Mouse (Mus musculus): ENCODE measurements at regions not wholly inside any gene's neighbourhood (a gene's known extent, or its start where the extent isn't known, plus 50 kb on each side); places are given as distances from the start of the nearest gene placed in this dataset.

DNA sequence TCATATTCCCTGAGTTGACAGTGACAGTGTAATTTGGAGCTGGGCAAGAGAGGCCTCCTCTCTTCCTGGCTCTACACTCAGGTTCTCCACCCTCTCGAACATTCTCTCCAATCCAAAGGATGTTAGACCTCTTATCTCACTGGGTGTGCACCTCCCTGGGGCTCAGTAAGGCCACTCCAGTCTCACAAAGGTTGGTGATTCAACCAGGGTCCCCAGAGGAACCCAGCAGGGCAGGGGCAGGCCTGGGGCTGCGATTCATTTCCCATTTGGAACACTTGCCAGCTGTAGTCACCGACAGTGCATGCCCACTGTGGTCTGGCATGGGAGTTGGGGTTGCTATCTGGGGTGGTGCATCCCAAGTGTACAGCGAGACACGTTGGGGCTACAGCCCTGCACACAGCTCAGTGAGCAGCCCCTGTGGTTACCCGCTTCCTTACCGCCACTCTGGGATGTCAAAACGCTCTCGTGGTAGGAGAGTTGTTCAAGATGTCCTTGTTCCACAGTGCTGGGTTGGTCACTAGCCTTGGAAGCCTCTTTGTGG, 94.7 kb upstream of the 1600014C23Rik start:
- Histone ChIP-seq H3K9me3 (peaks cover 17% of the 10 kb centered on the region), H3K27ac (replicated peaks) (no peak overlapping the region), H3K4me1 (replicated peaks) (peaks cover 7% of the 10 kb centered on the region), H3K4me3 (no peak overlapping the region), H3K27me3 (no peaks in the 10 kb centered on the region), H3K4me2 (no peak overlapping the region), H3K9ac (no peak overlapping the region), H3K36me3 (no peaks in the 10 kb centered on the region)
- 72% methylated on average over 9 of the region's 9 CpGs for WGBS
- ATAC-seq (ENCODE audit: low read depth) = no peak

DNA sequence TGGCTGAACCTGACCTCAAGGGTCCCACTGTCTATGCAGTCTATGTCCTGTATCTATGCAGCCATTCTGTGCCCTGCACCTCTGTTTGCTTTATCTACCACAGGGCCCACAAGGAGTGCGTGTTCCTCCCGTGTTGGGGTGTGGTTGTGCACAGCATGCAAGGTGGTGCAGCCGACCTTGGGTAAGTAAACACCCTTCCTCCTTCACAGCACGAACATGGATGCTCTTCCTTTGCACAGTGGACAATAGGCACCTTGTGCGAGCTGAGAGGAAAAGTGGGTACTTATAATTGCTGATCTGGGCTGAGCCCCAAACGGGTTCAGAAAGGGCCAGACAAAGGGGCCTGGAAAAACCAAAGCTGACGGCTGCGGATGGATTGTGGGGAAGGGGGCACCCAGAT, 91.3 kb upstream of the 1600014C23Rik start:
- no peaks in the 10 kb centered on the region for H3K27me3 ChIP-seq
- no peak overlapping the region for H3K9ac ChIP-seq
- H3K4me2 ChIP-seq = no peak overlapping the region
- no peak for ATAC-seq (ENCODE audit: low read depth)
- no peaks in the 10 kb centered on the region for H3K36me3 ChIP-seq
- no peak overlapping the region for H3K4me3 ChIP-seq
- 59% methylated on average over 8 of the region's 8 CpGs for WGBS
- peaks cover 7% of the 10 kb centered on the region for H3K4me1 ChIP-seq (replicated peaks)
- peaks cover under 1% of the 10 kb centered on the region; the same call in 1 of the 2 replicates for H3K9me3 ChIP-seq
- no peak overlapping the region for H3K27ac ChIP-seq (replicated peaks)

DNA sequence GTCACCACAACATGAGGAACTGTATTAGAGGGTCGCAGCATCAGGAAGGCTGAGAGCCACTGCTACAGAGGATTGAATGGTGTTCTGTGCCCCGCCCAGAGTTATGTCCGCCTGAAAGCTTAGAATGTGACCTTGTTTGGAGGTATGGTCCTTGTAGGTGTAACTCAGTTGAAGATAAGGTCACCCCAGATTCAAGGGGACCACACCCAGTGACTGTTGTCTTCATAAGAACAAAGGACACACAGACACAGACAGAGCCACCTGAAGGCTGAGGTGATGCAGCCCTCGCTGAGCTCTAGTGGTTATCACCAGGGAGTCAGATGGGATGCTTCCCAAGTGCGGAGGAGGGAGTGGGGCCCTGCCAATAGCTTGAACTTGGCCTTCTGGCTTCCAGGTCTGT, 89.9 kb upstream of the 1600014C23Rik start:
- Histone ChIP-seq H3K27ac (replicated peaks) (no peak overlapping the region), H3K36me3 (no peaks in the 10 kb centered on the region), H3K27me3 (no peaks in the 10 kb centered on the region), H3K9me3 (no peaks in the 10 kb centered on the region), H3K4me3 (no peak overlapping the region), H3K4me1 (replicated peaks) (peaks cover 2% of the 10 kb centered on the region), H3K4me2 (no peak overlapping the region), H3K9ac (no peak overlapping the region)
- ATAC-seq (ENCODE audit: low read depth) = no peak
- WGBS = 84% methylated on average over 5 of the region's 5 CpGs

DNA sequence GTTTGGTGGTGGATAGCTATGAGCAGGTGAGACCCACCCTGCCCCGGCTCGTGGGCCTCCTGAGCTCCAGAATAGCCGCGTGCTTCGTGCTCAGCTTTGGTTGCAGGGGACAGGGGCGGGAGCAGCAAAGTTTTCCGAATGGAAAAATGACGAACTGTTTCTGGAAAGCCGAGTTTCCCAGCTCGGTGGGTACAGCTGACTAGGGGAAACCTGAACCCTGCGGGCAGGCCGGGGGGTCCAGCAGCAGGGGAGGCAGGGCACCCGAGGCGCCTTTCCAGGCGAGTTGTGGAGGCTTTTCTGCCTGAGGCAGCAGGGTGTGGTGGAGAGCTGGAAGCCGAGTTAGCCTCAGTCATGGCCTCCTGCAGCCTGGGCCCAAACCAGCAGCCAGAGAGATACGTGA, 88.8 kb upstream of the 1600014C23Rik start:
- H3K4me3 ChIP-seq = no peak overlapping the region
- no peak overlapping the region for H3K4me2 ChIP-seq
- no peaks in the 10 kb centered on the region for H3K27me3 ChIP-seq
- H3K9ac ChIP-seq = no peak overlapping the region
- no peaks in the 10 kb centered on the region for H3K36me3 ChIP-seq
- H3K9me3 ChIP-seq = no peaks in the 10 kb centered on the region
- H3K27ac ChIP-seq (replicated peaks) = no peak overlapping the region
- WGBS = 85% methylated on average over 17 of the region's 17 CpGs
- H3K4me1 ChIP-seq (replicated peaks) = no peaks in the 10 kb centered on the region; the same call in 1 of the 2 replicates
- ATAC-seq (ENCODE audit: low read depth) = no peak

DNA sequence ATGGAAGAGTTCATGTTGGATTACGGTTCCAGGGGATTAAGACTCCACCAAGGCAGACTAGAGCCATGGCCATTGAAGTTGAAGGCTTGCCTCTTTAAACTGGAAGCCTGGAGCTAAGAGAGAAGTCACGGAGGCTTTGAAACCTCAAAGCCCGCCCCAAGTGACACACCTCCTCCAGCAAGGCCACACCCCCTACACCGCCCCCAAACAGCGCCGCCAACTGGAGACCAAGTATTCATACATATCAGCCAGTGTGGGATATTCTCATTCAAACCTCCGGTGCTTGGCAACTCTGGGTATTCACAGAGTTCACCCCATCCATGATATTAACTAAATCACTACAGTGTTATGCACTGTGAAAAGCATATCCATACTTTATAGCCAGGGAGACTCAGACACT, 87.7 kb upstream of the 1600014C23Rik start:
- WGBS = 88% methylated on average over 7 of the region's 7 CpGs
- no peak overlapping the region for H3K4me2 ChIP-seq
- no peak overlapping the region for H3K4me3 ChIP-seq
- H3K9me3 ChIP-seq = no peaks in the 10 kb centered on the region
- no peaks in the 10 kb centered on the region; the same call in 1 of the 2 replicates for H3K4me1 ChIP-seq (replicated peaks)
- no peak overlapping the region for H3K9ac ChIP-seq
- H3K27ac ChIP-seq (replicated peaks) = no peak overlapping the region
- no peaks in the 10 kb centered on the region for H3K27me3 ChIP-seq
- no peaks in the 10 kb centered on the region for H3K36me3 ChIP-seq
- ATAC-seq (ENCODE audit: low read depth) = no peak

DNA sequence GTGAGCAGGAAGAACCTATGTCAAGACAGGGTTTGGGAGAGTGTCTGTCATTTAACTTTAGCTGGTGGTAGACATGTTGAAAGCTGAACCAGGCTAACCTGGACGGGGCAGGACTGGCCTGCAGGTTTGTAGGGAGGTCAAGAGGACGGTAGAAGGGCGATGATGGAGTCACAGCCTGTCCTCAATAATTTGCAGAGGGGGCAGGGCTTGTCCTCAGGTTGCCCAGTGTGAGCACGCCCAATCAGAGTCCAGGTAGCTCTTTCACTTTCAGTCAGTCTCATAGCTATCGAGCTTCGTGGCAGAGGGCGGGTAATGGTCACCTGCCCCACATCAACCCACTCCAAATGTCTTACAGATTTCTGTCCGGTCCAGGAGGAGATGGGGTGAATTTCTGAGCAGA, 85.5 kb upstream of the 1600014C23Rik start:
- no peak overlapping the region for H3K4me3 ChIP-seq
- no peaks in the 10 kb centered on the region for H3K27me3 ChIP-seq
- no peak overlapping the region for H3K4me2 ChIP-seq
- H3K36me3 ChIP-seq = no peaks in the 10 kb centered on the region
- H3K27ac ChIP-seq (replicated peaks) = no peak overlapping the region
- ATAC-seq (ENCODE audit: low read depth) = no peak
- H3K9me3 ChIP-seq = no peaks in the 10 kb centered on the region
- WGBS = 90% methylated on average over 8 of the region's 8 CpGs
- H3K9ac ChIP-seq = no peak overlapping the region
- 0 out of 2 replicates have a peak, but pooled peaks cover 7% of the 10 kb centered on the region for H3K4me1 ChIP-seq (replicated peaks)

DNA sequence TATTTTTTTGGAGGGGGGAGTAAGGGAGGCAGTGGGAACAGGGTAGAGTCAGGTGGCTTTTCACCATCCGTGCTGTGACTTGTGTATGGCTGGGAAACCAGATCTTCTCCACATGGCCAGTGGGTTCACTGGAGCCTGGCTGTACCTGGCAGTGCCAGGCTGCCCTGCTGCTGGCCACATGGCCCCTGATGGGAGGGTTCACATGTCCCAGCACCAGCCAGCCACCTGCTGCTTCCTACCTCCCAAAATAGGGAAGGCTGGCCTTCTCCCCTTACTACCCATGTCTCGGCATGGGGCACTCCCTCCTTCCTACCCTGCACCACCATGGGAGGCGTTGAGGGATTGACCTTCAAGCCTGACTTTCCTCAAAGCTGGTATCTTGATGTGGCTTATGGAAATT, 82.9 kb upstream of the 1600014C23Rik start:
- Histone ChIP-seq H3K27me3 (no peaks in the 10 kb centered on the region), H3K9me3 (no peaks in the 10 kb centered on the region), H3K9ac (no peak overlapping the region), H3K4me3 (no peak overlapping the region), H3K36me3 (no peaks in the 10 kb centered on the region), H3K4me2 (no peak overlapping the region), H3K27ac (replicated peaks) (no peak overlapping the region), H3K4me1 (replicated peaks) (0 out of 2 replicates have a peak, but pooled peaks cover 7% of the 10 kb centered on the region)
- no peak for ATAC-seq (ENCODE audit: low read depth)
- WGBS = 92% methylated on average over 3 of the region's 3 CpGs

DNA sequence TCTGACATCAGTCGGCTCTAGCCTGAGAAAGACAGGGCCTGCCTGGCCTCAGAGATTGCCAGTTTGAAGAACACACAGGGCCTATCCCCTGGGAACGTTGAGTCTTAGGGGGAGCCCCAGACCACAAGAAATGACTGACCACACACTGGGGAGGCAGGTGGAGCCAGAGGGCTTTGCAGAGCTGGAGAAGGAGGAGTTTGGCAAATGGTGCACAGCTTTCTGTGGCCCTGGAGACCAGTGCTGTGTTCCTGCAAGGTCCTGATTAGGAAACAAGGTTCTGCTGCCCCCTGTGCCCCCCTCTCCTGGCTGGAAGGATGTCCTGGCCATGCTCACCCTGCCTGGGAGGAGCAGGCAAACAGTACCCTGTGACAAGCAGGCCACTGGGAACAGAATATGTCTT, 82.2 kb upstream of the 1600014C23Rik start:
- Histone ChIP-seq H3K4me2 (no peak overlapping the region), H3K9ac (no peak overlapping the region), H3K4me1 (replicated peaks) (0 out of 2 replicates have a peak, but pooled peaks cover 7% of the 10 kb centered on the region), H3K27ac (replicated peaks) (no peak overlapping the region), H3K4me3 (no peak overlapping the region), H3K27me3 (no peaks in the 10 kb centered on the region; the same call in 1 of the 2 replicates), H3K9me3 (no peaks in the 10 kb centered on the region), H3K36me3 (no peaks in the 10 kb centered on the region)
- WGBS = 46% methylated on average over 2 of the region's 2 CpGs
- ATAC-seq (ENCODE audit: low read depth) = no peak

DNA sequence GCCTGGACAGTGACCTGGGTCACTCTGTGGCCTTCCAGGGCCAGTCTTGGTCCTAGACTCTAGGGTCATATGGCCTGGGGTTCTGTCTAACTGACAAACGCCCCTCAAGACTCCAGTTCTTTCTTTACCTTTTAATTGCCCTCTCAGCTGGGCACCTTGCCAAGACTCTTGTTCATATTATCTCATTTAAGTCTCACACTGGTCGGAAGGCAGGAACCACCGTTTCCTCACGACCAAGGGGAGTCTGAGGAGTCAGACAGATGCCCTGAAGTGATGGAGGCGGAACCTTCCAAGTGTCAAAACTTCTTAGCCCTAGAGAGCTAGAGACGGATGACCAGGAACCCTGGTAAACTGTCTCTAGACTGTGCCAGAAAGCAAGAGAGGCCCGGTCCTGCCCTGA, 81.7 kb upstream of the 1600014C23Rik start:
- Histone ChIP-seq H3K9me3 (no peaks in the 10 kb centered on the region), H3K9ac (no peak overlapping the region), H3K27me3 (no peaks in the 10 kb centered on the region; the same call in 1 of the 2 replicates), H3K36me3 (no peaks in the 10 kb centered on the region), H3K27ac (replicated peaks) (no peak overlapping the region), H3K4me2 (no peak overlapping the region), H3K4me3 (no peak overlapping the region), H3K4me1 (replicated peaks) (0 out of 2 replicates have a peak, but pooled peaks cover 7% of the 10 kb centered on the region)
- no peak for ATAC-seq (ENCODE audit: low read depth)
- WGBS = 49% methylated on average over 7 of the region's 7 CpGs

DNA sequence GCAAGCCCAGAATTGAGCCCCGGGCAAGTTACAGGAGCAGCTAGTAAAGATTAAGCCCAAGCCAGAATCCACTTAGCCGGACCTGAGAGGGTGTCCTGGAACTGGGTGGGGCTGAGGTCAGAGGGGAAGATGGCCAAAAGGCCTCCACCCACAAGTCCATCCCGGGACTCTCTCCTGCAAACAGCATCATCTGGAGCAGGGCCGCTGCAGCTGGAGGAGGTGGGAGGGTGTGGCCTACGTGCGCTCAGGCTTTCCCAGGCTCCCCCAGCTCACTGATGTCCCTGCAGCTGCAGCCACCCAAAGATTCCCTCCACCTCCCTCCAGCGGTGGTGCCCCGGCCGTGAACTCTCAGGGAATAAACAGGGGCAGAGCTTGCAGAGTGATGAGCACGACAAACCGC, 80.9 kb upstream of the 1600014C23Rik start:
- 0 out of 2 replicates have a peak, but pooled peaks cover 7% of the 10 kb centered on the region for H3K4me1 ChIP-seq (replicated peaks)
- ATAC-seq (ENCODE audit: low read depth) = no peak
- 21% methylated on average over 11 of the region's 11 CpGs for WGBS
- H3K4me3 ChIP-seq = no peak overlapping the region
- H3K36me3 ChIP-seq = no peaks in the 10 kb centered on the region
- H3K9ac ChIP-seq = no peak overlapping the region
- H3K9me3 ChIP-seq = no peaks in the 10 kb centered on the region
- H3K27ac ChIP-seq (replicated peaks) = no peak overlapping the region
- no peak overlapping the region for H3K4me2 ChIP-seq
- no peaks in the 10 kb centered on the region; the same call in 1 of the 2 replicates for H3K27me3 ChIP-seq

DNA sequence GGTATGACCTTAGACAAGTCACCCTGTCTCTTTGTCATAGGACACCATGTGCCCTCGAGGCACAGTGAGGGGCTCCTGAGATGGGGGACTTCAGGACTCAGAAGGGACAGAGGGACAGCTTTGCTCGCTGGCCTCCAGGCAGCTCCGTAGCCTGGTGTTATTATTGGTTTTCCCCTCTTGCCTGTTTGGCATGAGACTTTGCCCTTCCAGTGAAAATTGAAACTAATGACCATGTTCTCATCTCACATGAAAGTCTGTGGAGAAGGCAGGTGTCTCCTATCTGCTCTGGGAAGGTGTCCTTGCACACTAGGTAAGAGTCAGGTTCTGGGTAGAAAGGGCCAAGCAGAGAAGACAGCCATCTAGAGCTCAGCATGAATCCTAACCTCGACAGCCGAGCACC, 80.3 kb upstream of the 1600014C23Rik start:
- WGBS = 76% methylated on average over 5 of the region's 5 CpGs
- H3K9me3 ChIP-seq = no peaks in the 10 kb centered on the region
- H3K4me2 ChIP-seq = no peak overlapping the region
- H3K9ac ChIP-seq = no peak overlapping the region
- H3K4me1 ChIP-seq (replicated peaks) = 0 out of 2 replicates have a peak, but pooled peaks cover 7% of the 10 kb centered on the region
- no peaks in the 10 kb centered on the region for H3K36me3 ChIP-seq
- no peak overlapping the region for H3K27ac ChIP-seq (replicated peaks)
- H3K27me3 ChIP-seq = no peaks in the 10 kb centered on the region; the same call in 1 of the 2 replicates
- H3K4me3 ChIP-seq = no peak overlapping the region
- ATAC-seq (ENCODE audit: low read depth) = no peak

DNA sequence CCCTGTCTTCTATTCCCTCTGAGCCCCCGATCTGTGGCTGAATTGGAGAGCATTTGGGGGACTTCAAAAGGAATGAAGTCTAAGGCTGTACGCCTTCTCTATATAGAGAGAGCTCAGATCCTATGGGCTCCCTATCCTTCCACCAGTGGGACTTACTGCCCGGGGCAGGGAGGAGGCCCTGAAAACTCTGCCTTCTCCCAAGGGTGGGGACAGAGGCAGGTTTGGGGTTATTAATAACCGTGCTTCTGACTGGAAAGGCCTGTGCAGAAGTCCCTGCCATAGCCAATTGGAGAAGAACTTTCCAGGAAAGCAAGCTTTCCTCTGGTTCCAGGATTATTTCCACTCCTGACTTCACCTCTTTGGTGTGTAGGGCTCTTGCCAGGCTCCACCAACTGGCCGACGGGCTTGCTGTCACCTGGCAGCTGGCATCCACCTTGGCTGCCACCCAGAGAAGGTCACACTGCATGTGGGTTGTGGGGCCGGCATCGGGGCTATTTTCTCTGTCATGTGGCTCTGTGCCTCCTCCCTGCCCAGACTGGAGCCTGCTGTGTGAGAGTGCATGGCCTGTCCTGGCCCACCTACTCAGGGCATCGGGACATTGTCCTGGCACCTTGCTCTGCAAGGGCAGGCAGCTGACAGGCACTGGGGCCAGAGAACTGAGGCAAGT, 78.8 kb upstream of the 1600014C23Rik start:
- Histone ChIP-seq H3K4me1 (replicated peaks) (peaks cover 12% of the 10 kb centered on the region), H3K9me3 (no peaks in the 10 kb centered on the region), H3K9ac (no peak overlapping the region), H3K4me3 (no peak overlapping the region), H3K27ac (replicated peaks) (no peak overlapping the region), H3K27me3 (no peaks in the 10 kb centered on the region; the same call in 1 of the 2 replicates), H3K36me3 (no peaks in the 10 kb centered on the region), H3K4me2 (no peak overlapping the region)
- 84% methylated on average over 9 of the region's 9 CpGs for WGBS
- no peak for ATAC-seq (ENCODE audit: low read depth)
